Mouse (Mus musculus): ENCODE measurements at regions not wholly inside any gene's neighbourhood (a gene's known extent, or its start where the extent isn't known, plus 50 kb on each side); places are given as distances from the start of the nearest gene placed in this dataset.
A peak's percentile ranks its signal among the peaks of the same experiment; 100 is the strongest.

DNA sequence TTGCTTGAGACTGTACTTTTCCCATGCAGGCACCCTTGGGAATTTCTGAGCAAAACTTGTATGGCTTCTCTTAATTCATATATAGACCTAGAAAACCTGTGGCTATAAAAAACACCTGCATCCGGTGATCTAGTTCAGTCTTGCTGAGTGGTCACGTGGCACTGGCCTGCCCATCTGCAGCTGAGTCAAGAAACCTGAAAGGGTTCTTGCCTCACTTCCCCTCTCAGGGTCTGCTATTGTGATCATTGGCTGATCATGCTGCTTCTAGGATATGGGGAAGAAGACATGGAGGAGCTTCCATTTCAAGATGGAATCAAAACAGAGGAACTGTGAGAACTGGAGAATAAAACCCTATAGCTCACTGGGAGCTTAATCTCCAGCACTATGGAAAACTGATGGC lies 69.1 kb upstream of the Cxadr start:
- Histone ChIP-seq H3K27ac (ENCODE audit: low read depth, low read length) (no peak overlapping the region), H3K4me2 (ENCODE audit: low read depth, low read length, poor library complexity, severe bottlenecking) (no peak overlapping the region), H3K9ac (replicated peaks; ENCODE audit: low read length, poor library complexity, severe bottlenecking) (no peak overlapping the region), H3K4me1 (ENCODE audit: insufficient read depth, low read length) (no peaks in the 10 kb centered on the region), H3K36me3 (ENCODE audit: insufficient read depth, low read length) (no peaks in the 10 kb centered on the region), H3K4me3 (ENCODE audit: low read depth, low read length) (no peak overlapping the region), H3K27me3 (ENCODE audit: insufficient read depth, low read length) (no peaks in the 10 kb centered on the region), H3K9me3 (ENCODE audit: low read length) (no peaks in the 10 kb centered on the region)
- TF ChIP-seq CTCF (IDR thresholded peaks at IDR 0.05): no peak
- no peak for DNase-seq (ENCODE audit: low spot score)
- ATAC-seq (ENCODE audit: low FRiP score): no peak
- 93% methylated on average over 2 of the region's 2 CpGs for WGBS

DNA sequence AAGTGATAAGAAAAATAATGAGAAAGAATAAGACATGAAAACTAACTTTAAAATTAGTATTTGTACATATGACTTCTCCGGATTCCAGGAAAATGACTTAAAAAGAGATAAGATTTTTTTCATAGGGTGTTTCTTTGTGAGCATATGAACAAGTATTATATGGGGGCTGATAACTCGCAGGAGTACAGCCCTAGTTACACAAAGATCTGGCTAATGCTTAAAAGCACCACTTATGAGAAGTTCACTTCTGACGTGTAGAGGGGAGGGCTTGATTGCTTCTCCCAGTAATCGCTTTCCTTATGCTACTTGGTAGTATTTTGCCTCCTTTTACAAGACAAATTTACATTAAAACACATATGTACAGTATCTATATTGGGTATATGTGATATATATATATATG lies 72.3 kb upstream of the Cxadr start:
- TF ChIP-seq CTCF (IDR thresholded peaks at IDR 0.05): no peak
- Histone ChIP-seq H3K4me2 (ENCODE audit: low read depth, low read length, poor library complexity, severe bottlenecking) (no peak overlapping the region), H3K4me1 (ENCODE audit: insufficient read depth, low read length) (no peaks in the 10 kb centered on the region), H3K36me3 (ENCODE audit: insufficient read depth, low read length) (no peaks in the 10 kb centered on the region), H3K27me3 (ENCODE audit: insufficient read depth, low read length) (no peaks in the 10 kb centered on the region), H3K9ac (replicated peaks; ENCODE audit: low read length, poor library complexity, severe bottlenecking) (no peak overlapping the region), H3K27ac (ENCODE audit: low read depth, low read length) (no peak overlapping the region), H3K9me3 (ENCODE audit: low read length) (no peaks in the 10 kb centered on the region), H3K4me3 (ENCODE audit: low read depth, low read length) (no peak overlapping the region)
- DNase-seq (ENCODE audit: low spot score) (no peak), ATAC-seq (ENCODE audit: low FRiP score) (no peak)
- 87% methylated on average over 4 of the region's 4 CpGs for WGBS

DNA sequence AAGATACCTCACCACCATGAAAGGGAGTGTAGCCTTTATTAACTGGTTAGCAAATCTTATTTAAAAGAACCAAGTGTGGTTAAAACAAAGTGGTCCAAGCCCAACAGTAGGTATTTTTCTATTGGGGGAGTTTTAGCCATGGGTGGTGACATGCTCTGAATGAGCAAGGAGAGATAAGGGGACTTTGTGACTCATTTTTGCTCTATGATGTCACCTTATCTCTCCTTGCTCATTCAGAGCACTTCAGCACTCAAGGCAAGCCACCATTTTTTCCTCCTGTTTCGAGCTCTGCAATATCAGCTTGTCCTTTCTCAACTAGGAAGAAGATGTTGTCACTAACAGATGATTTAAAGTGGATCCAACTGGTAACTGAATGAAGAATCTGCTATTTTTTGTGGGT lies 78.9 kb upstream of the Cxadr start:
- Histone ChIP-seq H3K9ac (replicated peaks; ENCODE audit: low read length, poor library complexity, severe bottlenecking) (no peak overlapping the region), H3K36me3 (ENCODE audit: insufficient read depth, low read length) (no peaks in the 10 kb centered on the region), H3K4me2 (ENCODE audit: low read depth, low read length, poor library complexity, severe bottlenecking) (no peak overlapping the region), H3K9me3 (ENCODE audit: low read length) (no peaks in the 10 kb centered on the region), H3K4me1 (ENCODE audit: insufficient read depth, low read length) (no peaks in the 10 kb centered on the region), H3K4me3 (ENCODE audit: low read depth, low read length) (no peak overlapping the region), H3K27me3 (ENCODE audit: insufficient read depth, low read length) (no peaks in the 10 kb centered on the region), H3K27ac (ENCODE audit: low read depth, low read length) (0 out of 2 replicates have a peak overlapping the region, but pooled peaks have one; percentile 26)
- no peak for DNase-seq (ENCODE audit: low spot score)
- no peak for ATAC-seq (ENCODE audit: low FRiP score)
- WGBS: 83% methylated on average over 1 of the region's 1 CpGs
- TF ChIP-seq CTCF (IDR thresholded peaks at IDR 0.05): no peak

DNA sequence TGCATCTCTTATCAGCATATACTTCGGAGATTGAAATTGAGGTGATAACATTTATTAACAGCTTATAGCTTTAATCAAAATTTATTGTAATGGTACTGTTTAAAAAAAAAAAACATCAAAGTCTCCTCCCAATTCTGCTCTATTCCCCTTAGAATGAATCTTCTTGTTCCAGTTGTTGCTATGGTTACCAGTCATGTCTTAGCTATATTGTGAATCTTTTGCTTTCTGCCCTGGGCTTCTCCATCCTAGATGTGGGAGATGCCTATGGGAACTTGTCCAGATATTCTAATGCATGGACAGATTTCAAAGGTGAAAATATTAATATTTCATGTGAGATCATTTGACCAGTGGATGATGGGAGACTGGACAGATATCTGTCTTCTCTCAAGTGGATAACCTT lies 79.5 kb upstream of the Cxadr start:
- Histone ChIP-seq H3K4me3 (ENCODE audit: low read depth, low read length) (no peak overlapping the region), H3K9me3 (ENCODE audit: low read length) (no peaks in the 10 kb centered on the region), H3K27me3 (ENCODE audit: insufficient read depth, low read length) (no peaks in the 10 kb centered on the region), H3K27ac (ENCODE audit: low read depth, low read length) (0 out of 2 replicates have a peak overlapping the region, but pooled peaks have one; percentile 26), H3K9ac (replicated peaks; ENCODE audit: low read length, poor library complexity, severe bottlenecking) (no peak overlapping the region), H3K4me2 (ENCODE audit: low read depth, low read length, poor library complexity, severe bottlenecking) (no peak overlapping the region), H3K36me3 (ENCODE audit: insufficient read depth, low read length) (no peaks in the 10 kb centered on the region), H3K4me1 (ENCODE audit: insufficient read depth, low read length) (no peaks in the 10 kb centered on the region)
- ATAC-seq (ENCODE audit: low FRiP score) (peak; percentile 60; the same call in 1 of the 2 replicates), DNase-seq (ENCODE audit: low spot score) (peak; percentile 18)
- no peak for TF ChIP-seq CTCF (IDR thresholded peaks at IDR 0.05)
- 61% methylated on average over 1 of the region's 1 CpGs for WGBS

DNA sequence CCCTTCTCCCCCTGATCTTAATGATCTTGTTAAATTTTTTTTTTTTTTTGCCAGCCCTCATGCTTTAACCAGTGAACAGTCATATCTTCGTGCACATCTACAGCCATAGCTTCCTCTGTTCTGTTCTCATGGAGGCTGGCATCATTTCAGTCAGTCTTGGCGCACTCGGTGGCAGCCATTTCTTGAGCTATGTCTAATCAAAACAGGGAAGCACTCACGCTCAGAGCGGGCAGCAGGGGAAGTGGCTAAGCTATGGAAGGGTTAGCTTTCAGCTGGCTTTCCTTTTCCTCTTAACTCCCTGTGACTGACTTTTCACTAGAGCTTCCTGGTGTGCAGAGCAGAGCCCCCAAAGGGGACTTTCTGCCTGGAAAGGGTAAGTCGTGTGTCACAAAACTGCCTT lies 83.7 kb upstream of the Cxadr start:
- ATAC-seq (ENCODE audit: low FRiP score): no peak
- 33% methylated on average over 6 of the region's 6 CpGs for WGBS
- no peak for TF ChIP-seq CTCF (IDR thresholded peaks at IDR 0.05)

DNA sequence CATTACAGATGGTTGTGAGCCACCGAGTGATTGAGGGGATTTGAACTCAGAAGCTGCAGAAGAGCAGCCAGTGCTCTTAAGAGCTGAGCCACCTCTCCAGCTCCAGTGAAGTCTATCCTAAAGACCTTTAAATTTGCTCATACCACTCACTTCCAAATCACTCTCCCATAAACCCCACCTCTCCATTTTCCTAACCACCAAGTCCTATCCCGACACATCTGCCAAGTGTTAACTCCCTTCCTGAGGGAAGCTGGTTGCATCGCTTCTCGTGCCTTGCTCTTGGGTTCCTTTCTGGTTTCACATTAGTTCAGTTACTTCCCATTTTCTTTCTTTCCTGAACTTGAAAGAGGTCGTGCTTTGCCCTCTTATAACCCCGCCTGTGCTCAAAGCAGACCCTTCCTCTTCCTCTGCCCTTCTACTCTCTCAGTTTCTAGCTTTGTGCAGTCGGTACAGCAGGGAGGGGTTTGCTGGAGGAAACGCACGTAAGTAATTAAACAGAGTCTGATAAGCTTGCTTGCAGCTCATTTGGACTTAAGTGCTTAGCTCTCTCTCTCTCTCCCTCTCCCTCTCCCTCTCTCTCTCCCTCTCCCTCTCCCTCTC lies 84.4 kb upstream of the Cxadr start:
- DNase-seq (ENCODE audit: low spot score): no peak
- TF ChIP-seq CTCF (IDR thresholded peaks at IDR 0.05): no peak
- 52% methylated on average over 9 of the region's 9 CpGs for WGBS
- Histone ChIP-seq H3K9me3 (ENCODE audit: low read length) (no peaks in the 10 kb centered on the region), H3K4me2 (ENCODE audit: low read depth, low read length, poor library complexity, severe bottlenecking) (no peak overlapping the region), H3K4me3 (ENCODE audit: low read depth, low read length) (no peak overlapping the region), H3K4me1 (ENCODE audit: insufficient read depth, low read length) (no peaks in the 10 kb centered on the region), H3K36me3 (ENCODE audit: insufficient read depth, low read length) (no peaks in the 10 kb centered on the region), H3K27ac (ENCODE audit: low read depth, low read length) (no peak overlapping the region), H3K9ac (replicated peaks; ENCODE audit: low read length, poor library complexity, severe bottlenecking) (no peak overlapping the region), H3K27me3 (ENCODE audit: insufficient read depth, low read length) (no peaks in the 10 kb centered on the region)
- no peak for ATAC-seq (ENCODE audit: low FRiP score)

More for the DNA sequence above, 83.7 kb upstream of the Cxadr start:
- Histone ChIP-seq H3K9ac (replicated peaks; ENCODE audit: low read length, poor library complexity, severe bottlenecking) (no peak overlapping the region), H3K27ac (ENCODE audit: low read depth, low read length) (no peak overlapping the region), H3K36me3 (ENCODE audit: insufficient read depth, low read length) (no peaks in the 10 kb centered on the region), H3K4me3 (ENCODE audit: low read depth, low read length) (no peak overlapping the region), H3K4me2 (ENCODE audit: low read depth, low read length, poor library complexity, severe bottlenecking) (peak overlapping the region; percentile 4; the same call in 1 of the 2 replicates), H3K4me1 (ENCODE audit: insufficient read depth, low read length) (no peaks in the 10 kb centered on the region), H3K9me3 (ENCODE audit: low read length) (no peaks in the 10 kb centered on the region), H3K27me3 (ENCODE audit: insufficient read depth, low read length) (no peaks in the 10 kb centered on the region)
- DNase-seq (ENCODE audit: low spot score): no peak
